In the genomic region with DNA sequence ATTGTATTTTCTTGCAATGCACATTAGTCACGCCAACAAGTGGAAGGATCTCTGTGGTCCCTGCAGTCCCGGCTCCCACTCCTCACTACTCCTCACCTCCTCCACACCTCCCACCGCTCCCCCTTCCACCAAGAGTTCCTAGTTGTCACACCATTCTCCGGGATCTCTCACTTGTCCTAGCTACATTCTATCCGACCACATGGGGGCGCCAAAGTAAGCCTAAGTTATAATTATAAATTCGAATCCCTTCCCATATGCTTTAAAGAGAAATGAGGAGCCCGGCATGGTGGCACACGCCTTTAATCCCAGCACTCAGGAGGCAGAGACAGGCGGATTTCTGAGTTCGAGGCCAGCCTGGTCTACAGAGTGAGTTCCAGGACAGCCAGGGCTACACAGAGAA, we compare ENCODE assay signal across 9 mouse cellular contexts. TPM values are rescaled to one million over a fixed set of nuclear protein-coding genes. Genes with fewer than 3 reads are reported as not detected.
DNase-seq lines count a peak whose midpoint lies in the region; ATAC-seq lines count a peak whose summit lies in the region.
"Had no signal": no experiment of that assay in that cellular context is flagged by ENCODE, and none has a peak within 500 bp of the region (broad histone marks: within the 10 kb centered on the region; RNA-seq: fewer than 3 reads in every experiment).

No protein-coding gene starts in this region.

- no peak overlapping the region for H3K9ac ChIP-seq in neural tube, embryonic 11.5 days (ENCODE audit: low read length)
- H3K9ac ChIP-seq: heart, embryonic 15.5 days had no signal

- peak; percentile 87 for ATAC-seq in frontal cortex, adult (ENCODE audit: low TSS enrichment)
- ATAC-seq in neural tube, embryonic 11.5 days (ENCODE audit: insufficient read depth, low FRiP score, low TSS enrichment): no peak

- WGBS in neural tube, embryonic 11.5 days: 66% methylated on average over 11 of the region's 11 CpGs

- no peak overlapping the region for H3K27ac ChIP-seq in neural tube, embryonic 11.5 days (ENCODE audit: low read depth, low read length)
- H3K27ac ChIP-seq: heart, embryonic 15.5 days had no signal

- no peaks in the 10 kb centered on the region for H3K4me1 ChIP-seq in neural tube, embryonic 11.5 days (ENCODE audit: control insufficient read depth, insufficient read depth, low read length)
- H3K4me1 ChIP-seq: heart, embryonic 15.5 days had no signal

- H3K4me3 ChIP-seq in neural tube, embryonic 11.5 days (ENCODE audit: low read depth, low read length): no peak overlapping the region
- H3K4me3 ChIP-seq: heart, embryonic 15.5 days had no signal

- peak; percentile 25 for DNase-seq in gastrocnemius, adult 18-20 months (ENCODE audit: low spot score)
- no peak for DNase-seq in gastrocnemius, postnatal 25 days
- peak; percentile 63 for DNase-seq in A20 (ENCODE audit: low read depth, low spot score)
- peak; percentile 11 for DNase-seq in adrenal gland, adult 8-10 months
- peak; percentile 11 to 43 for DNase-seq in layer of hippocampus, postnatal 14 days (ENCODE audit: low spot score in 2 of 2)
- DNase-seq in neural tube, embryonic 11.5 days (ENCODE audit: low spot score): peak; percentile 48
- peak; percentile 46 for DNase-seq in thymus, postnatal 25 days

- H3K9me3 ChIP-seq in neural tube, embryonic 11.5 days (ENCODE audit: control insufficient read depth, low read length): no peaks in the 10 kb centered on the region
- H3K9me3 ChIP-seq: heart, embryonic 15.5 days had no signal

- H3K27me3 ChIP-seq in neural tube, embryonic 11.5 days (ENCODE audit: control insufficient read depth, insufficient read depth, low read length): no peaks in the 10 kb centered on the region
- H3K27me3 ChIP-seq: heart, embryonic 15.5 days had no signal

- H3K4me2 ChIP-seq in neural tube, embryonic 11.5 days (ENCODE audit: low read depth): no peak overlapping the region
- H3K4me2 ChIP-seq: heart, embryonic 15.5 days had no signal

- no peaks in the 10 kb centered on the region for H3K36me3 ChIP-seq in neural tube, embryonic 11.5 days (ENCODE audit: control insufficient read depth, insufficient read depth, low read length)
- H3K36me3 ChIP-seq: heart, embryonic 15.5 days had no signal

RNA-seq across cellular contexts. Expression of gene A730009L09Rik, which starts 12.5 kb away (rescaled TPM):
- total RNA-seq in gastrocnemius, adult 18-20 months (2021): not detected
- not detected for total RNA-seq in gastrocnemius, postnatal 25 days (2021)
- not detected for total RNA-seq in adrenal gland, adult 8-10 months (2022)
- 1 to 10 TPM in 1 of 2 experiments, under 1 TPM in 1; 0.60 to 1.7 TPM for total RNA-seq in layer of hippocampus, postnatal 14 days (2021)
- not detected in 2 replicates for polyA plus RNA-seq in neural tube, embryonic 11.5 days (2014; fragmentation: Nextera tagmentation; extraction: Ambion mirVana)
- polyA plus RNA-seq: heart, embryonic 15.5 days had no signal
